Mouse (Mus musculus): ENCODE results near the gene Ctla2a.
"Not testable (repeated sequence)": the region's sequence is repeated elsewhere in the genome, so short reads cannot be mapped to it uniquely, and the experiment has no call there.

- TF ChIP-seq CTCF (IDR thresholded peaks at IDR 0.05; ENCODE audit: borderline replicate concordance, control insufficient read depth, extremely low read depth, insufficient read depth, low read length, poor library complexity); POLR2A (IDR thresholded peaks at IDR 0.05; ENCODE audit: control insufficient read depth, extremely low read depth, insufficient read depth, low read length, poor library complexity): not testable (repeated sequence)
Observed at GRCm38 (mm10) chr13:60972319-60972718, 35.9 kb upstream of the Ctla2a start.

Measured in thymus, adult 2 months (tissue).